Mouse (Mus musculus) midbrain, embryonic 15.5 days (tissue): ENCODE measurements around the gene Arhgef15. TPM values are rescaled to one million over a fixed set of nuclear protein-coding genes. Genes with fewer than 3 reads are reported as not detected.
A peak's percentile ranks its signal among the peaks of the same experiment; 100 is the strongest.
"Not testable (repeated sequence)": the region's sequence is repeated elsewhere in the genome, so short reads cannot be mapped to it uniquely, and the experiment has no call there.

ENCODE experiments used
- ATAC-seq: fragments of 200-750 bp; cut with Nextera tagmentation; replicated peaks from 2 replicates; pipeline ENCODE4 v1.8.0; 2017; ENCODE audit warnings: moderate TSS enrichment
- H3K27ac ChIP-seq: fragments of 300-500 bp; sonication (generic); 2 replicates; pipeline ENCODE4 v1.5.1; 2015; ENCODE audit warnings: mild to moderate bottlenecking, inconsistent platforms
- H3K27me3 ChIP-seq: fragments of 300-500 bp; sonication (generic); replicated peaks from 2 replicates; pipeline ENCODE4 v1.6.1; 2015; ENCODE audit warnings: inconsistent platforms
- H3K36me3 ChIP-seq: fragments of 300-500 bp; sonication (generic); replicated peaks from 2 replicates; pipeline ENCODE4 v1.6.1; 2015; ENCODE audit warnings: inconsistent platforms
- H3K4me1 ChIP-seq: fragments of 300-500 bp; sonication (generic); 2 replicates; pipeline ENCODE4 v1.6.1; 2015; ENCODE audit warnings: inconsistent platforms
- H3K4me2 ChIP-seq: fragments of 300-500 bp; sonication (generic); 2 replicates; pipeline ENCODE4 v1.6.1; 2015; ENCODE audit warnings: inconsistent platforms, mild to moderate bottlenecking, moderate library complexity
- H3K4me3 ChIP-seq: fragments of 300-500 bp; sonication (generic); 2 replicates; pipeline ENCODE4 v1.5.1; 2015; ENCODE audit warnings: mild to moderate bottlenecking, inconsistent platforms
- H3K9ac ChIP-seq: fragments of 300-500 bp; sonication (generic); 2 replicates; pipeline ENCODE4 v1.6.1; 2015; ENCODE audit warnings: mild to moderate bottlenecking, inconsistent platforms
- H3K9me3 ChIP-seq: fragments of 300-500 bp; sonication (generic); 2 replicates; pipeline ENCODE4 v1.6.1; 2016; ENCODE audit warnings: inconsistent platforms
- WGBS: fragments of 180-500 bp; shearing (Covaris S2); methylation state at CpG from one replicate; pipeline ENCODE4 v1.1.7; 2015; ENCODE audit warnings: mixed read lengths; 5-methylcytosine and 5-hydroxymethylcytosine counted together
- polyA plus RNA-seq: library from polyadenylated mRNA; unstranded; fragments of >200 nt; fragmentation: Nextera tagmentation; extraction: Ambion mirVana; gene quantifications from 2 replicates; pipeline ENCODE4 v1.2.1, GENCODE M21; 2015

Arhgef15 gene
- 24.2 and 28.7 TPM in 2 replicates for polyA plus RNA-seq

DNA sequence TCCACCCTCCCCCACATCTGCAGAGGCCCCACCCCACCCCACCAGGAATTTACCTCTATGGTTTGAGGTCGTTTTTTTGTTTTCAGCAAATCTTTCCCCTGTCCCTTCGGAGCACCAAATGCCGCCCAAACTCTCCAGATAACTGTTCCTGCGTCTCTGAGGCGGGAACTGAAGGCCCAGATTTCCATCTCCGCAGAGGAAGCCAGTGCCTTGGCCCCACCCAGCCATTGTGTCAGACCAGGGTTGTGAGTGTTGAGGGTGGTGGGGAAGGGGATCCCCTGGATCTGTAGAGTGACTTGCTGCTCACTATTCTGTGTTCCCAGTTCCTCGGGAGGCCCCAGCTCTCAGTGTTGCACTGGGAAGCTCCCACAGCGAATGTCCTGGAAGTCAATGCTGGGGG lies at the start of gene Arhgef15:
Gene Arhgef15, minus strand, starts transcription at position 173 of the 400 bp plus-strand sequence.
- Histone ChIP-seq H3K4me2 (no peak within 1 kb of the TSS), H3K27me3 (peaks cover 25% of the 10 kb centered on the region), H3K36me3 (no peaks in the 10 kb centered on the region), H3K4me3 (no peak within 1 kb of the TSS), H3K9ac (no peak within 1 kb of the TSS), H3K9me3 (no peaks in the 10 kb centered on the region), H3K27ac (no peak within 1 kb of the TSS), H3K4me1 (peaks cover 12% of the 10 kb centered on the region)
- WGBS: 34% methylated on average over 8 of the region's 8 CpGs
- ATAC-seq: no peak

GRCm38 (mm10) chr11:69006575-69006974 lies 49.3 kb upstream of the Arhgef15 start:
- H3K27ac ChIP-seq, H3K9ac ChIP-seq, H3K36me3 ChIP-seq, H3K4me2 ChIP-seq, H3K27me3 ChIP-seq, H3K4me3 ChIP-seq, ATAC-seq, H3K9me3 ChIP-seq: not testable (repeated sequence)
- H3K4me1 ChIP-seq: peaks cover 11% of the 10 kb centered on the region

GRCm38 (mm10) chr11:69005193-69005592 lies 47.9 kb upstream of the Arhgef15 start:
- WGBS: 90% methylated on average over 7 of the region's 7 CpGs
- H3K9ac ChIP-seq: no peak overlapping the region
- H3K9me3 ChIP-seq: no peaks in the 10 kb centered on the region
- H3K4me2 ChIP-seq: no peak overlapping the region
- no peak overlapping the region for H3K27ac ChIP-seq
- no peaks in the 10 kb centered on the region for H3K27me3 ChIP-seq
- H3K36me3 ChIP-seq: peaks cover 17% of the 10 kb centered on the region
- no peak overlapping the region for H3K4me3 ChIP-seq
- peaks cover 8% of the 10 kb centered on the region for H3K4me1 ChIP-seq
- no peak for ATAC-seq

- H3K4me2 ChIP-seq: no peak overlapping the region
- no peak for ATAC-seq
- H3K36me3 ChIP-seq: peaks cover 30% of the 10 kb centered on the region
- no peaks in the 10 kb centered on the region for H3K9me3 ChIP-seq
- H3K4me3 ChIP-seq: no peak overlapping the region
- no peaks in the 10 kb centered on the region for H3K27me3 ChIP-seq
- peaks cover 8% of the 10 kb centered on the region for H3K4me1 ChIP-seq
- H3K27ac ChIP-seq: no peak overlapping the region
- H3K9ac ChIP-seq: no peak overlapping the region
- WGBS: 68% methylated on average over 4 of the region's 4 CpGs
Observed at GRCm38 (mm10) chr11:69003592-69003991, 46.3 kb upstream of the Arhgef15 start.

DNA sequence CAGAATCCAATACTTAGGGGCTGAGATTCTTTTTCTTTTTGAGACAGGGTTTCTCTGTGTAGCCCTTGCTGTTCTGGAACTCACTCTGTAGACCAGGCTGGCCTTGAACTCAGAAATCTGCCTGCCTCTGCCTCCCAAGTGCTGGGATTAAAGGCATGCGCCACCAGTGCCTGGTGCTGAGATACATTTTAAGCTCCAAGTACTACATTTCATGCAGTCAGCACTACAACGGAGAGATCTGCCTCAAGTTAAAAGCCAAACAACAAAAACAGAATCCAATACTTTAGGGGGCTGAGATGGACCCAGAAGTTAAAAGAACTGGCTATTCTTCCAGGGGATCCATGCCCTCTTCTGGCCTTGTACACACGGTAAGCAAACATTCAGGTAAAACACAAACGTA lies 45.5 kb upstream of the Arhgef15 start:
- not testable (repeated sequence) for ATAC-seq, H3K9ac ChIP-seq, H3K4me3 ChIP-seq, H3K4me1 ChIP-seq, H3K9me3 ChIP-seq, H3K27ac ChIP-seq, H3K4me2 ChIP-seq, H3K27me3 ChIP-seq
- peaks cover 38% of the 10 kb centered on the region for H3K36me3 ChIP-seq
- WGBS: 98% methylated on average over 4 of the region's 4 CpGs

- peaks cover 62% of the 10 kb centered on the region for H3K36me3 ChIP-seq
- 92% methylated on average over 4 of the region's 4 CpGs for WGBS
- H3K4me1 ChIP-seq: no peaks in the 10 kb centered on the region
- no peak for ATAC-seq
- no peaks in the 10 kb centered on the region for H3K9me3 ChIP-seq
- H3K4me3 ChIP-seq: no peak overlapping the region
- H3K9ac ChIP-seq: no peak overlapping the region
- H3K27me3 ChIP-seq: no peaks in the 10 kb centered on the region
- H3K27ac ChIP-seq: no peak overlapping the region
- H3K4me2 ChIP-seq: no peak overlapping the region
Observed at GRCm38 (mm10) chr11:68997080-68997479, 39.8 kb upstream of the Arhgef15 start.

GRCm38 (mm10) chr11:68994377-68994776 lies 37.1 kb upstream of the Arhgef15 start:
- H3K27ac ChIP-seq: no peak overlapping the region
- no peak overlapping the region for H3K9ac ChIP-seq
- no peaks in the 10 kb centered on the region for H3K4me1 ChIP-seq
- 98% methylated on average over 3 of the region's 3 CpGs for WGBS
- H3K27me3 ChIP-seq: no peaks in the 10 kb centered on the region
- no peak overlapping the region for H3K4me2 ChIP-seq
- no peak for ATAC-seq
- peaks cover 65% of the 10 kb centered on the region for H3K36me3 ChIP-seq
- no peaks in the 10 kb centered on the region for H3K9me3 ChIP-seq
- no peak overlapping the region for H3K4me3 ChIP-seq

DNA sequence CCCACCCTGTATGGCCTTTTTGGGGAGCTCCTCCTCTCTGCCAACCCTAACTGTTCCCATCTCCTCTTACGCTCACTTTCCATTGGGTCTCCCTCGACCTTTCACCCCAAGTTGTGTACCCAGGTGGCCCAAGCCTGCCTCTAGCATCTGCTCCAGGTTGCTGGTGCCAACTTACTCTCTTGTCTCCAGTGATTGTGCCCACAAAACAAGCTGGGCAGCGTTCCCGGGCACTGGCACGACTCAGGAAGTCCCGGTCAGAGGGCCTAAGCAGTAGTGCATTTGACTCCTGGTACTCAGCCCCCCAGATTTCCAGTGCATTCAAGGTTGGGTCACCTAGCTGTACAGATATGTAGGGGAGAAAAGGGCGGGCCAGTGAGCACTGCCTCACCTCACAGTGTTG lies 35.8 kb upstream of the Arhgef15 start:
- Histone ChIP-seq H3K4me3 (no peak overlapping the region), H3K27ac (no peak overlapping the region), H3K9me3 (no peaks in the 10 kb centered on the region), H3K36me3 (peaks cover 61% of the 10 kb centered on the region), H3K4me1 (no peaks in the 10 kb centered on the region), H3K9ac (no peak overlapping the region), H3K27me3 (no peaks in the 10 kb centered on the region), H3K4me2 (no peak overlapping the region)
- WGBS: 93% methylated on average over 7 of the region's 7 CpGs
- ATAC-seq: no peak

DNA sequence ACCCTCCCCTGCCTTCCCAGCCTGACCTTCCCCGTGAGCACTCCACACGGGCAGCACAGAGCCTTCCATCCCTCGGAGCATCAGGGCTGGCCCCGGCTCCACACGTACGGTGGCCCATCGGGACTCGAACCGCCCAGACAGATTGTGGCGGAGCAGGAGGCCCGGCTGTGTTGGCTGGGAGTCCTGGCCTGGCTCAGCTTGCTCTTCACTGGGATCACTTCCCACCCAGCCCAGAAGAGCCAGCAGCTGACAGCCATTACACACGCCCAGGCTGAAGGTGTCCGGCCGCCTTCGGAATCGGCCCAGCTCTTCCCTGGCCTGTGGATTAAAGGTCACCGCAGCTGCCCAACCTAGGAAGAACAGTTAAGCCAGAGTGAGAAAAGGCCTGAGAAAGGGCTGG lies 31.1 kb upstream of the Arhgef15 start:
- Histone ChIP-seq H3K36me3 (peaks cover 44% of the 10 kb centered on the region), H3K27ac (no peak overlapping the region)

DNA sequence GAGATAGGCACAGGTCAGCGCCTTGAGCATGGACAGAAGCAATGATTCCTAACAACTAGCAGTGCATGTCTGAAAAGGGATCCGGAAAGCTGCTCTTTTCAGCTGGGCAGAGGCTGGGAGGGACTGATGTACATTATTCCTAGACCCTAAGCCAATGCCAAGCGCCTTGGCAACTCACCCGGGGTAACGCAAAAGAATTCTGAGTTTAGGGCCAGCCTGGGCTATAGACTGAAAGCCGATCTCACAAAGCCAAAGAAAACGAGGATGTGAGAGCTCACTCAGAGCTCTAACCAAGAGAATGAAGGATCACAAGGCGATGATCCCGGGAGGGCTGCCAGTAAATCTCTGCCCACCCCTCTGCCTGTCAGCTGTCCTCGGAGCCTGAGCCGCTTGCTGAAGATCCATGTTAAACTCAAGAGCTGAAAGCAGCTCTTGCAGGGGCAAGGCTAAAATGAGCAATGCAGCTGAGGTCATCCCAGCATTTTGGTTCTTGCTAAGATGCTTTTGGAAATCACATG lies 30.1 kb upstream of the Arhgef15 start:
- no peaks in the 10 kb centered on the region for H3K9me3 ChIP-seq
- no peak overlapping the region for H3K9ac ChIP-seq
- H3K4me1 ChIP-seq: no peaks in the 10 kb centered on the region
- H3K27ac ChIP-seq: no peak overlapping the region
- H3K27me3 ChIP-seq: no peaks in the 10 kb centered on the region
- H3K4me2 ChIP-seq: no peak overlapping the region
- ATAC-seq: no peak
- peaks cover 39% of the 10 kb centered on the region for H3K36me3 ChIP-seq
- 85% methylated on average over 11 of the region's 11 CpGs for WGBS
- no peak overlapping the region for H3K4me3 ChIP-seq

More for the DNA sequence above, 31.1 kb upstream of the Arhgef15 start:
- no peaks in the 10 kb centered on the region for H3K9me3 ChIP-seq
- no peaks in the 10 kb centered on the region for H3K4me1 ChIP-seq
- no peak overlapping the region for H3K9ac ChIP-seq
- H3K4me2 ChIP-seq: no peak overlapping the region
- no peak for ATAC-seq
- 95% methylated on average over 17 of the region's 17 CpGs for WGBS
- no peaks in the 10 kb centered on the region for H3K27me3 ChIP-seq
- H3K4me3 ChIP-seq: no peak overlapping the region

DNA sequence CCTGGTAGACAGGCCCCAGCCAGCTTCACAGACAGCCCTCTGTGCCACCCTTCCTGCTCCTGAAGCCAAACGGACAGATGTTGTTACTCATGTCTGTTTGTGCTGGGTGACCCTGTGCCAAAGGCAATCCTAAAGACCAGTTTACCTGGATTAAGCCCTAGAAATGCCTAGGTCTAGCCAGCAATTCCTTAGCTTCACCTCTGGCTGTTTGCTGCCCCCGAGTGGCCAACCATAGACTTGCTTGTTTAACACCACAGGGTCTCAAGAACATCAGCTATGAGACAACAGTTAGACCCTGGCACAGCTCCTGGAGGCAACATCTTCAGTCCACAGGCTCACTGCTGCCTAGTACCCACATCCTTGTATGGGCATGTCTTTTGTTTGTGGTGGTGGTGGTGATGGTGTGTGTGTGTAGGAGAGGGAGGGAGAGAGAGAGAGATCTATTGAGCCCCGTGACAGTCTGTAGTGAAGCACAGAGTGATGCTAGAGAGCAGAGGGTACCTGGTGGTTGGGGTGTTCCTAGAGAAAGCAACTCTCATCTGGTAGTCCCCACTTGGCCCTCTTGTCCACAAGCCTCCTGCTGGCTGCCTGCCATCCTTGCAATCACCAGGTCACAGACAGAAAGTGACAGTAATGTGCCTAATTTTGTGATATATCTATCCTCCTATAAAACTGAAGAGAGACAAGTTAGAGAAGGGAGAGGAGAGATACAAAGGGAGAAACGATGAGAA lies 25.5 kb upstream of the Arhgef15 start:
- Histone ChIP-seq H3K36me3 (peaks cover 7% of the 10 kb centered on the region), H3K27me3 (no peaks in the 10 kb centered on the region), H3K4me1 (no peaks in the 10 kb centered on the region), H3K4me3 (no peak overlapping the region), H3K9ac (no peak overlapping the region), H3K9me3 (no peaks in the 10 kb centered on the region), H3K4me2 (no peak overlapping the region), H3K27ac (no peak overlapping the region)
- 35% methylated on average over 4 of the region's 4 CpGs for WGBS
- ATAC-seq: peak; percentile 30; the same call in 1 of the 2 replicates

GRCm38 (mm10) chr11:68980919-68981318 lies 23.6 kb upstream of the Arhgef15 start:
- ATAC-seq: no peak
- H3K9me3 ChIP-seq: no peaks in the 10 kb centered on the region
- WGBS: 82% methylated on average over 3 of the region's 3 CpGs
- H3K4me2 ChIP-seq: no peak overlapping the region
- no peaks in the 10 kb centered on the region for H3K4me1 ChIP-seq
- no peak overlapping the region for H3K9ac ChIP-seq
- no peak overlapping the region for H3K4me3 ChIP-seq
- no peaks in the 10 kb centered on the region for H3K36me3 ChIP-seq
- H3K27ac ChIP-seq: no peak overlapping the region
- no peaks in the 10 kb centered on the region for H3K27me3 ChIP-seq

DNA sequence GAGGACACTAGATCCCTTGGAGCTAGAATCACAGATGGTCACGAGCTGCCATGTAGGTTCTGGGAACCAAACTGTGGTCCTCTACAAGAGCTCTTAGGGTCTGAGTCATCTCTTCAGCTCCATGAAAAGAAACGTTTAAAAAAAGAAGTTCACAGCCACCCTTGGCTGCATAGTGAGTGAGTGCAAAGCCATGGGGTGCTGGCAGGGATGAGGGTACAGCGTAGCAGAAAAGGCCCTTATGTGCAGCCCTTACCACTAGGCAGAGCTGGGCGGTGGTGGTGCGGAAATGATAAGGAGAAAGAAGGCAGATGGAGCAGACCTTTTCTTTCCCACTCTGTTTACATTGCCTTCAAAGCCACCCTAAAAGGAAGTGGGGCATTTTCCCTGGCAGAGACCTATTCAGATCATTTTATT lies 22.0 kb upstream of the Arhgef15 start:
- WGBS: 72% methylated on average over 5 of the region's 5 CpGs
- Histone ChIP-seq H3K36me3 (no peaks in the 10 kb centered on the region), H3K27me3 (no peaks in the 10 kb centered on the region), H3K27ac (no peak overlapping the region), H3K9ac (no peak overlapping the region), H3K9me3 (no peaks in the 10 kb centered on the region), H3K4me2 (no peak overlapping the region), H3K4me3 (no peak overlapping the region), H3K4me1 (no peaks in the 10 kb centered on the region)
- ATAC-seq: no peak
